Mouse (Mus musculus) liver, postnatal 0 days (tissue): Measurements from ENCODE around the gene Exosc8.

ENCODE experiments used
- CTCF ChIP-seq: sonication (generic); IDR thresholded peaks from 2 replicates; pipeline ENCODE4 v1.5.1; 2016; ENCODE audit warnings: antibody characterized with exemption, low read depth
- EP300 ChIP-seq: IDR thresholded peaks from 2 replicates; pipeline ENCODE4 v1.6.1; 2016; ENCODE audit warnings: antibody characterized with exemption, low read depth, mild to moderate bottlenecking

DNA sequence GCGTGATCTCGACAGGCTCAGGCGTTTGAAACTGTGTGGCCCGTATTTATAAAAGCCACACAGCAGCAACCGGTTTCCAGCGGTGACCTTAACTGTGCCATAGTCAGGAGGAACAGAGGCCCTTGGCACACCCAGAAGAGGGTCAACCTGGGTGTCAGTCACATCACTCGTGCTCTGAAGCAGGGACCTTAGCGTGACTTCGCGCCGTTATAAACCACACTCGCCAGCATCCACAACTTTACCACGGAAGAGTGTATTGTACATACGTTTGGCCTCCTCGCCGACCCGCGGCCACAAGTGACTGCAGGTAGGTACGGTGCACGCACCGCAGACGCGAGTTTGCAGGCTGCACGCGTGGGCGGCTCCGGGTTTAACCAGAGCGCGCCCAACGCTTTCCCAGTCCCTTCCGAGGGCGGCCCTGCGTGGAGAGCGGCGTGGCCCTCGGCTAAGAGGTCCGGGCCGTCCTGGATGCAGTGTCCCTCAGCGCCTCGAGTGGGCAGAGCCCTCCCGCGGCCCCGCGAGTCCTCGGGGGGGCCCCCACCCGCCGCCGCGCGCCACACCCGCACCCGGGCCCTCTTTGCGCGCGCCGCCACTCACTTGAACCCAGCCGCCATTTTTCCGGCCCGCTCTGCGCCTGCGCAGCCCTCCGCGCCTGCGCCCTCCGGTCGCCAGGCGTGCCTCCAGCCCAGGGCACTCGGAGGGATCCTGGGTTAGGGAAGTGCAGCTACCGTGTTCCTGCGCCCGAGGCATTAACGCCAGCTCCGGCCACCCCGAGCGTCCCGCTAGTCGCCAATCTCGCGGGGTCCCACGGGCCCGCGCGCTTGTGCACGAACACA is 564 bp downstream of the Exosc8 start:
- no peak for TF ChIP-seq CTCF
- TF ChIP-seq EP300, result no peak
